Mouse (Mus musculus) olfactory bulb, adult 2 months (tissue): ENCODE results near the gene Efs. TPM values are rescaled to one million over a fixed set of nuclear protein-coding genes. Genes with fewer than 3 reads are reported as not detected.
"Not testable (repeated sequence)": the region's sequence is repeated elsewhere in the genome, so short reads cannot be mapped to it uniquely, and the experiment has no call there.

Experiments used
- H3K27ac ChIP-seq: fragments of 200-500 bp; 2 replicates; pipeline ENCODE4 v1.5.1; 2012; ENCODE audit warnings: low read depth, low read length; ENCODE audit not compliant: insufficient read depth
- H3K4me1 ChIP-seq: fragments of 200-500 bp; 2 replicates; pipeline ENCODE4 v1.6.1; 2012; ENCODE audit warnings: low read length; ENCODE audit not compliant: control insufficient read depth, insufficient read depth
- H3K4me3 ChIP-seq: fragments of 200-500 bp; 2 replicates; pipeline ENCODE4 v1.5.1; 2012; ENCODE audit warnings: mild to moderate bottlenecking, low read depth, low read length, moderate library complexity; ENCODE audit not compliant: insufficient read depth
- CTCF ChIP-seq: fragments of 200-500 bp; IDR thresholded peaks from 2 replicates; pipeline ENCODE4 v1.5.1; 2012; ENCODE audit warnings: low read depth, mild to moderate bottlenecking, low read length, moderate library complexity; ENCODE audit not compliant: insufficient read depth
- POLR2A ChIP-seq: fragments of 200-500 bp; IDR thresholded peaks from 2 replicates; pipeline ENCODE4 v1.6.1; 2012; ENCODE audit warnings: mild to moderate bottlenecking, low read depth, low read length, moderate library complexity; ENCODE audit not compliant: insufficient read depth
- WGBS: fragments of 180-500 bp; shearing (Covaris S2); methylation state at CpG from one replicate; pipeline ENCODE4 v1.1.7; 2018; 5-methylcytosine and 5-hydroxymethylcytosine counted together
- polyA plus RNA-seq: library from polyadenylated mRNA; stranded (reverse); fragments of >200 nt; gene quantifications from 2 replicates; pipeline ENCODE4 v1.2.4, GENCODE M21; 2012; ENCODE audit warnings: low replicate concordance; ENCODE audit not compliant: missing spikeins, insufficient read depth, insufficient read length

Efs gene
- not detected in 2 replicates for polyA plus RNA-seq

GRCm38 (mm10) chr14:54925349-54926342, at the start of gene Efs:
Gene Efs, minus strand, starts transcription at chr14:54926126.
- TF ChIP-seq POLR2A (no peak), CTCF (no peak)
- WGBS, result 14% methylated on average over 57 of the region's 57 CpGs
- Histone ChIP-seq H3K4me1 (peaks cover 45% of the 10 kb centered on the region), H3K4me3 (peak within 1 kb of the TSS; percentile 52), H3K27ac (peak within 1 kb of the TSS; percentile 67)

GRCm38 (mm10) chr14:54974068-54974791, 48.3 kb upstream of the Efs start:
- H3K4me3 ChIP-seq, result peak overlapping the region; percentile 4
- H3K4me1 ChIP-seq, result peaks cover 28% of the 10 kb centered on the region
- peak overlapping the region; percentile 91 for H3K27ac ChIP-seq
- TF ChIP-seq CTCF, result no peak
- TF ChIP-seq POLR2A, result no peak
- WGBS, result 38% methylated on average over 6 of the region's 6 CpGs

- not testable (repeated sequence) for H3K27ac ChIP-seq, H3K4me3 ChIP-seq
- H3K4me1 ChIP-seq, result peaks cover 28% of the 10 kb centered on the region
- 92% methylated on average over 11 of the region's 11 CpGs for WGBS
Measured at GRCm38 (mm10) chr14:54972786-54973185, 46.9 kb upstream of the Efs start.

GRCm38 (mm10) chr14:54968344-54968743, 42.4 kb upstream of the Efs start:
- TF ChIP-seq CTCF (no peak), POLR2A (no peak)
- H3K4me1 ChIP-seq, result peaks cover 6% of the 10 kb centered on the region
- H3K4me3 ChIP-seq, result no peak overlapping the region
- no peak overlapping the region for H3K27ac ChIP-seq

GRCm38 (mm10) chr14:54967874-54968273, 41.9 kb upstream of the Efs start:
- 0 out of 2 replicates have a peak, but pooled peaks cover 2% of the 10 kb centered on the region for H3K4me1 ChIP-seq
- no peak for TF ChIP-seq CTCF
- TF ChIP-seq POLR2A, result no peak
- H3K4me3 ChIP-seq, result no peak overlapping the region
- 98% methylated on average over 3 of the region's 3 CpGs for WGBS
- no peak overlapping the region for H3K27ac ChIP-seq

- TF ChIP-seq CTCF (no peak), POLR2A (no peak)
- Histone ChIP-seq H3K4me1 (no peaks in the 10 kb centered on the region), H3K4me3 (no peak within 1 kb of the TSS), H3K27ac (no peak within 1 kb of the TSS)
- 86% methylated on average over 7 of the region's 7 CpGs for WGBS
Measured at GRCm38 (mm10) chr14:54966320-54966977, 40.5 kb upstream of the Efs start, which contains the start of gene Myh6. Gene Myh6, minus strand, starts transcription at chr14:54966927.

GRCm38 (mm10) chr14:54965631-54966030, 39.7 kb upstream of the Efs start:
- 0 out of 2 replicates have a peak, but pooled peaks cover 4% of the 10 kb centered on the region for H3K4me1 ChIP-seq
- 86% methylated on average over 6 of the region's 6 CpGs for WGBS
- no peak overlapping the region for H3K4me3 ChIP-seq
- no peak overlapping the region for H3K27ac ChIP-seq
- TF ChIP-seq POLR2A (no peak), CTCF (no peak)

- Histone ChIP-seq H3K4me3 (no peak overlapping the region), H3K4me1 (0 out of 2 replicates have a peak, but pooled peaks cover 4% of the 10 kb centered on the region), H3K27ac (no peak overlapping the region)
- 86% methylated on average over 15 of the region's 15 CpGs for whole genome bisulfite sequencing
- TF ChIP-seq CTCF, result no peak
Measured at GRCm38 (mm10) chr14:54965044-54965443, 39.1 kb upstream of the Efs start.
